Mouse (Mus musculus) cerebellum, adult 2 months (tissue): ENCODE results near the gene Plekhg3.

Experiments used
- CTCF ChIP-seq: fragments of 200-500 bp; IDR thresholded peaks from 2 replicates; pipeline ENCODE4 v1.5.1; 2011; ENCODE audit warnings: low read depth, mild to moderate bottlenecking, control low read depth, low read length, moderate library complexity, borderline replicate concordance; ENCODE audit not compliant: insufficient read depth
- POLR2A ChIP-seq: fragments of 200-500 bp; IDR thresholded peaks from 2 replicates; pipeline ENCODE4 v1.6.1; 2011; ENCODE audit warnings: low read length, control low read depth, borderline replicate concordance; ENCODE audit not compliant: insufficient read depth

- no peak for TF ChIP-seq CTCF
- no peak for TF ChIP-seq POLR2A
These were observed 31.4 kb upstream of the Plekhg3 start for GRCm38 (mm10) chr12:76499276-76499675.
